19 mouse cellular contexts compared by ENCODE assay signal in the genomic region with DNA sequence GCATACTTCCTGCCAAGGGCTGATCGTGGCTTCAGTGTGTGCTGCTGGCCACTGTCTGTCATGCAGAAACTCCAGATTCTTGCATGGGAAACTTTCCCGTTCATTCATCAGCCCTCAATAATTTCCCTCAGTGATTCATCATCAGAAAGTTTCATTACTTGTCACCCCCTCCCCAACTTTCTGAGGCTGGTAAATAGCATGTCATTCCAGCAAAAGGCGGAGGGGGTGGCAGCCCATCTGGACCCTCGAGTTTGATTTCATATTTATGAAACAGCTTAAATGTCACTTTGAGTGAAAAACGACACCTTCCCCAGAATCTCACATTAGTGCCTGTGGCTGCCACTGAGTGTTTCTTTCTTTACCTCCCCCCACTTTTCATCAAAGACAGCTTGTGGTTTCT.
"Had no signal": no experiment of that assay in that cellular context is flagged by ENCODE, and none has a peak within 500 bp of the region (broad histone marks: within the 10 kb centered on the region; RNA-seq: fewer than 3 reads in every experiment).

No protein-coding gene starts in this region.

- DNase-seq: kidney, adult 2 months; kidney, postnatal 25 days; liver; lung, adult 18-20 months; lung, postnatal 10 days; lung, postnatal 4 days; midbrain, embryonic 14.5 days; right cerebral cortex, postnatal 14 days; spleen, adult 18-20 months; thymus, postnatal 25 days had no signal

- H3K9me3 ChIP-seq: limb, embryonic 10.5 days; limb, embryonic 13.5 days; liver, embryonic 12.5 days; liver, embryonic 15.5 days; lung, embryonic 15.5 days; stomach, embryonic 15.5 days had no signal

- H3K27me3 ChIP-seq: limb, embryonic 13.5 days; liver, embryonic 12.5 days; liver, embryonic 15.5 days; lung, embryonic 15.5 days; stomach, embryonic 15.5 days had no signal

- H3K36me3 ChIP-seq: limb, embryonic 10.5 days; limb, embryonic 13.5 days; liver, embryonic 12.5 days; liver, embryonic 15.5 days; lung, embryonic 15.5 days; stomach, embryonic 15.5 days had no signal

- H3K9ac ChIP-seq: limb, embryonic 13.5 days; liver, embryonic 12.5 days; liver, embryonic 15.5 days; lung, embryonic 15.5 days; stomach, embryonic 15.5 days had no signal

- H3K4me3 ChIP-seq: limb, embryonic 10.5 days; limb, embryonic 13.5 days; liver, embryonic 12.5 days; liver, embryonic 15.5 days; lung, embryonic 15.5 days; stomach, embryonic 15.5 days had no signal

- ATAC-seq: intestine, postnatal 0 days; liver, embryonic 12.5 days had no signal

- H3K4me2 ChIP-seq: limb, embryonic 13.5 days; liver, embryonic 12.5 days; liver, embryonic 15.5 days; lung, embryonic 15.5 days; midbrain, embryonic 11.5 days; stomach, embryonic 15.5 days had no signal

- H3K27ac ChIP-seq: kidney, postnatal 0 days; limb, embryonic 10.5 days; limb, embryonic 13.5 days; liver, embryonic 12.5 days; liver, embryonic 15.5 days; lung, embryonic 15.5 days; stomach, embryonic 15.5 days had no signal

- H3K4me1 ChIP-seq: liver, embryonic 12.5 days; liver, embryonic 15.5 days; lung, embryonic 15.5 days; stomach, embryonic 15.5 days had no signal
